Comparison of ENCODE assay signal across 15 mouse cellular contexts in the genomic region with DNA sequence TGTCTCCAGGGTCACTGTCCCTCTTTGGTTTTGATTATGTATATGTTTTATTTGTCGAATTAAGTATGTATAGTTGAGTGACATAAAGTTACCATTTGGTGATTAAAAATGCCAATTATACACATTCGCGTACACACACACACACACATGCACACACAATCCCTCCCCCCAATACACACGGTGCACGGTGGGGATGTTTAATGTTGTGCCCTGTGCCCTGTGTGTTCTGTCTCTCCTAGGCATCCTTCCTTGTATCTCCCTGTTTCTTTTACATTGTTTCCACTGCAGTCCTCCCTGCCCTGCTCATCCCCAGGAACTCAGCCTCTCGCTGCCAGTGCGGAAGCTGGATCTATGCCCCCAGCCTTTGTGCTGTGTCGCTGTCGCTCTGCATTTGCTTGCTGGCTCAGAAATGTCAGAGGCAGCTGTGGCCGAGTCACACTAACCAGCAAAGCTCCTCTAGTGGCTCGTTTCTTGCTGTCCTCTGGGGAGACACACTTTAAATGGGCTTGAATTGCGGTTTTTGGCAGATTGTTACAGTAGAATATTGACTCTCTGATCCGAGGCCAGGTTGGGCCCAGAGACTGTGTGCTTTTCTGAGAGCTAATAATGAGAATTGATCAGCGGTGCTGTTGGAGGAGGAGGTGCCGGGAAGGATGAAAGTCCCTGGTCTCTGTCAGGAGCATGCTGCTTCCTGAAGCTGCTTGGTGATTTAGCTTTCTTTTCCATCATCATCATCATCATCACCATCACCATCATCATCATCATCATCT. TPM values are rescaled to one million over a fixed set of nuclear protein-coding genes. Genes with fewer than 3 reads are reported as not detected.
DNase-seq lines count a peak whose midpoint lies in the region; ATAC-seq lines count a peak whose summit lies in the region.
"Had no signal": no experiment of that assay in that cellular context is flagged by ENCODE, and none has a peak within 500 bp of the region (broad histone marks: within the 10 kb centered on the region; RNA-seq: fewer than 3 reads in every experiment).

No protein-coding gene starts in this region.

- no peak overlapping the region for H3K4me3 ChIP-seq in hindbrain, embryonic 16.5 days (ENCODE audit: low read length)
- H3K4me3 ChIP-seq in neural tube, embryonic 14.5 days (ENCODE audit: low read depth, low read length): no peak overlapping the region

- 0 out of 2 replicates have a peak overlapping the region, but pooled peaks have one; percentile 23 for H3K27ac ChIP-seq in hindbrain, embryonic 16.5 days (ENCODE audit: low read depth, low read length)
- H3K27ac ChIP-seq in neural tube, embryonic 14.5 days (ENCODE audit: low read depth, low read length): no peak overlapping the region
- H3K27ac ChIP-seq: kidney, postnatal 0 days had no signal

- H3K4me1 ChIP-seq in hindbrain, embryonic 16.5 days (ENCODE audit: control insufficient read depth, insufficient read depth, low read depth, low read length): peaks cover 6% of the 10 kb centered on the region
- no peaks in the 10 kb centered on the region for H3K4me1 ChIP-seq in neural tube, embryonic 14.5 days (ENCODE audit: control insufficient read depth, insufficient read depth, low read length)

- no peaks in the 10 kb centered on the region for H3K9me3 ChIP-seq in hindbrain, embryonic 16.5 days (ENCODE audit: control insufficient read depth, low read length)
- H3K9me3 ChIP-seq in neural tube, embryonic 14.5 days (ENCODE audit: control insufficient read depth, low read length): no peaks in the 10 kb centered on the region

- peak; percentile 51 to 60 for DNase-seq in cerebellum, postnatal 14 days
- no peak for DNase-seq in cerebellum, postnatal 36 days
- peak; percentile 21 to 30 for DNase-seq in layer of hippocampus, postnatal 14 days (ENCODE audit: low spot score in 2 of 2)
- no peak for DNase-seq in layer of hippocampus, postnatal 25 days (ENCODE audit: extremely low spot score in 1 of 2, low spot score in 1 of 2)
- DNase-seq in spleen, adult 12 weeks (ENCODE audit: low spot score): no peak
- DNase-seq in ovary, adult 18-20 months (ENCODE audit: low spot score): no peak
- DNase-seq: adrenal gland, postnatal 14 days; embryo, embryonic 11 days; gastrocnemius, postnatal 25 days; lung, postnatal 14 days had no signal

- H3K36me3 ChIP-seq in hindbrain, embryonic 16.5 days (ENCODE audit: control insufficient read depth, insufficient read depth, low read length): no peaks in the 10 kb centered on the region
- no peaks in the 10 kb centered on the region for H3K36me3 ChIP-seq in neural tube, embryonic 14.5 days (ENCODE audit: control insufficient read depth, insufficient read depth, low read length)

- peak; percentile 79 for ATAC-seq in hindbrain, embryonic 16.5 days
- ATAC-seq in neural tube, embryonic 14.5 days (ENCODE audit: low read depth): peak; percentile 76; the same call in 1 of the 2 replicates

- WGBS in hindbrain, embryonic 16.5 days: 46% methylated on average over 15 of the region's 15 CpGs
- 50% methylated on average over 15 of the region's 15 CpGs for WGBS in neural tube, embryonic 14.5 days

- H3K27me3 ChIP-seq in hindbrain, embryonic 16.5 days (replicated peaks; ENCODE audit: control insufficient read depth, insufficient read depth, low read length): no peaks in the 10 kb centered on the region
- no peaks in the 10 kb centered on the region for H3K27me3 ChIP-seq in neural tube, embryonic 14.5 days (ENCODE audit: control insufficient read depth, insufficient read depth, low read length)

- H3K9ac ChIP-seq in hindbrain, embryonic 16.5 days (ENCODE audit: low read depth, low read length): peak overlapping the region; percentile 27
- no peak overlapping the region for H3K9ac ChIP-seq in neural tube, embryonic 14.5 days (replicated peaks; ENCODE audit: low read depth, low read length)

- peak overlapping the region; percentile 23 for H3K4me2 ChIP-seq in hindbrain, embryonic 16.5 days (ENCODE audit: low read length)
- no peak overlapping the region for H3K4me2 ChIP-seq in neural tube, embryonic 14.5 days (ENCODE audit: low read depth, low read length)
- H3K4me2 ChIP-seq: liver, embryonic 11.5 days had no signal

RNA-seq across cellular contexts. Expression of a gene that starts 34.7 kb away (rescaled TPM):
- 10 to 100 TPM; 35.2 to 43.8 TPM for total RNA-seq in layer of hippocampus, postnatal 14 days (2021)
- 10 to 100 TPM; 26.8 to 44.1 TPM for total RNA-seq in layer of hippocampus, postnatal 25 days (2021)
- polyA plus RNA-seq in hindbrain, embryonic 16.5 days (2015; fragmentation: Nextera tagmentation; extraction: Ambion mirVana): 62.3 and 64.3 TPM in 2 replicates
- polyA plus RNA-seq in neural tube, embryonic 14.5 days (2014; fragmentation: Nextera tagmentation; extraction: Ambion mirVana): 61.9 and 62.7 TPM in 2 replicates

RNA-seq across cellular contexts. Expression of a gene that starts 37.9 kb away (rescaled TPM):
- total RNA-seq in layer of hippocampus, postnatal 14 days (2021): not detected
- under 1 TPM in 1 of 2 experiments, not detected in 1; 0.32 TPM for total RNA-seq in layer of hippocampus, postnatal 25 days (2021)
- polyA plus RNA-seq in hindbrain, embryonic 16.5 days (2015; fragmentation: Nextera tagmentation; extraction: Ambion mirVana): not detected in 2 replicates
- 0.16 TPM in 1 of 2 replicates, not detected in the other for polyA plus RNA-seq in neural tube, embryonic 14.5 days (2014; fragmentation: Nextera tagmentation; extraction: Ambion mirVana)
- total RNA-seq: adrenal gland, postnatal 14 days; monocyte, adult 5-6 weeks had no signal
- polyA plus RNA-seq: kidney, postnatal 0 days had no signal

Comparison
In these comparisons a context has a peak if more than half of its experiments do, and no peak if none do; other contexts are left out.
1. DNase-seq: peak in cerebellum, postnatal 14 days (2 of 2) and layer of hippocampus, postnatal 14 days (2 of 2); none in cerebellum, postnatal 36 days (0 of 2), layer of hippocampus, postnatal 25 days (0 of 2), spleen, adult 12 weeks (single experiment) and ovary, adult 18-20 months (single experiment).